Mouse (Mus musculus) kidney, postnatal 4 days (tissue): ENCODE data around the gene Scgb2b7.
"Not testable (repeated sequence)": the region's sequence is repeated elsewhere in the genome, so short reads cannot be mapped to it uniquely, and the experiment has no call there.

Source experiments
- DNase-seq, 2 experiments: peaks; one replicate each; pipeline ENCODE4 v3.0.0; 2021; ENCODE audit warnings: mixed read lengths in 2 of 2

The Scgb2b7 gene

GRCm38 (mm10) chr7:31705657-31706056, at the start of gene Scgb2b7:
Gene Scgb2b7, minus strand, starts transcription at chr7:31705757.
- DNase-seq: not testable (repeated sequence)

- DNase-seq: not testable (repeated sequence)
Observed at GRCm38 (mm10) chr7:31712365-31712764, 6.8 kb upstream of the Scgb2b7 start, which contains the start of gene Scgb1b7. Gene Scgb1b7, plus strand, starts transcription at chr7:31712665.
